Mouse (Mus musculus) WW6 (cell line): ENCODE measurements at regions not wholly inside any gene's neighbourhood (a gene's known extent, or its start where the extent isn't known, plus 50 kb on each side); places are given as distances from the start of the nearest gene placed in this dataset.

Source experiments
- DNase-seq: peaks from one replicate; pipeline ENCODE4 v3.0.0-alpha.2; 2013; ENCODE audit warnings: low read depth, low spot score

GRCm38 (mm10) chr8:67018242-67018641 lies 158.2 kb downstream of the Naf1 start:
- DNase-seq = no peak

GRCm38 (mm10) chr8:67032856-67033255 lies 172.8 kb downstream of the Naf1 start:
- no peak for DNase-seq

GRCm38 (mm10) chr8:67061506-67061905 lies 201.5 kb downstream of the Naf1 start:
- DNase-seq = no peak

GRCm38 (mm10) chr8:67068036-67068721 lies 208.2 kb downstream of the Naf1 start:
- DNase-seq = no peak

GRCm38 (mm10) chr8:67086215-67087010 lies 226.4 kb downstream of the Naf1 start:
- peak; percentile 29 for DNase-seq
